Mouse (Mus musculus) layer of hippocampus, adult 2 months (tissue): ENCODE data around the gene Zmynd11. TPM values are rescaled to one million over a fixed set of nuclear protein-coding genes. Genes with fewer than 3 reads are reported as not detected.
A peak's percentile ranks its signal among the peaks of the same experiment; 100 is the strongest.

ENCODE experiments used
- DNase-seq, 2 experiments: peaks; one replicate each; pipeline ENCODE4 v3.0.0; 2022; ENCODE audit warnings: low spot score in 2 of 2
- H3K27ac ChIP-seq: fragments of 200-600 bp; 2 replicates; pipeline ENCODE4 v1.8.1; 2022
- H3K4me3 ChIP-seq: fragments of 200-600 bp; 2 replicates; pipeline ENCODE4 v1.8.1; 2022; ENCODE audit warnings: mild to moderate bottlenecking
- CTCF ChIP-seq: fragments of 200-600 bp; conservative IDR thresholded peaks from 2 replicates; pipeline ENCODE4 v1.8.1; 2022; ENCODE audit warnings: antibody characterized with exemption, mild to moderate bottlenecking, moderate library complexity
- long read RNA-seq, 2 experiments: library from polyadenylated mRNA; stranded (forward); transcript quantifications; one replicate each; pipeline ENCODE4 v2.0.0; 2021; ENCODE audit warnings: borderline mapping rate in 2 of 2
- total RNA-seq, 2 experiments: library from RNA; stranded (reverse); gene quantifications; 2 replicates each; pipeline ENCODE4 v1.2.3; 2021

Gene Zmynd11
- total RNA-seq: 100 to 1,000 TPM; 286 to 287 TPM
- long read RNA-seq, experiment 1, full-length matches to known transcripts: 33 of 146 reads
- long read RNA-seq, experiment 1, partial matches to known transcripts: 15 of 146 reads
- long read RNA-seq, experiment 1, other reads (novel, unspliced or antisense): 98 of 146 reads
- long read RNA-seq, experiment 2, full-length matches to known transcripts: 39 of 245 reads
- long read RNA-seq, experiment 2, partial matches to known transcripts: 25 of 245 reads
- long read RNA-seq, experiment 2, other reads (novel, unspliced or antisense): 181 of 245 reads

- peak; percentile 51 for TF ChIP-seq CTCF
- peak within 1 kb of the TSS; percentile 96 for H3K27ac ChIP-seq
- peak; percentile 24 to 45 for DNase-seq
- H3K4me3 ChIP-seq: peak within 1 kb of the TSS; percentile 95
Measured at GRCm38 (mm10) chr13:9764646-9765536, at the start of gene Zmynd11. TSS of gene Zmynd11 (minus strand) at chr13:9765330.

GRCm38 (mm10) chr13:9795889-9796631 is 30.9 kb upstream of the Zmynd11 start:
- no peak for DNase-seq
- TF ChIP-seq CTCF: no peak
- H3K4me3 ChIP-seq: peak overlapping the region; percentile 53
- H3K27ac ChIP-seq: no peak overlapping the region; the same call in 1 of the 2 replicates

- DNase-seq: no peak
- no peak overlapping the region for H3K27ac ChIP-seq
- no peak for TF ChIP-seq CTCF
- no peak overlapping the region for H3K4me3 ChIP-seq
Measured at GRCm38 (mm10) chr13:9786050-9786449, 20.9 kb upstream of the Zmynd11 start.

GRCm38 (mm10) chr13:9783717-9784116 is 18.6 kb upstream of the Zmynd11 start:
- no peak for TF ChIP-seq CTCF
- no peak for DNase-seq
- Histone ChIP-seq H3K4me3 (no peak overlapping the region), H3K27ac (no peak overlapping the region)

GRCm38 (mm10) chr13:9775901-9776300 is 10.8 kb upstream of the Zmynd11 start:
- no peak overlapping the region for H3K27ac ChIP-seq
- no peak for DNase-seq
- no peak for TF ChIP-seq CTCF
- H3K4me3 ChIP-seq: no peak overlapping the region

GRCm38 (mm10) chr13:9774077-9774476 is 8.9 kb upstream of the Zmynd11 start:
- H3K4me3 ChIP-seq: no peak overlapping the region
- no peak for DNase-seq
- H3K27ac ChIP-seq: no peak overlapping the region
- TF ChIP-seq CTCF: no peak

GRCm38 (mm10) chr13:9767279-9767678 is 2.1 kb upstream of the Zmynd11 start:
- H3K4me3 ChIP-seq: no peak overlapping the region
- no peak for DNase-seq
- no peak overlapping the region for H3K27ac ChIP-seq
- TF ChIP-seq CTCF: no peak

- no peak overlapping the region for H3K4me3 ChIP-seq
- H3K27ac ChIP-seq: no peak overlapping the region
- no peak for DNase-seq
- TF ChIP-seq CTCF: no peak
Measured at GRCm38 (mm10) chr13:9766497-9766896, 1.4 kb upstream of the Zmynd11 start.

GRCm38 (mm10) chr13:9765537-9765851 is 364 bp upstream of the Zmynd11 start:
- Histone ChIP-seq H3K27ac (peak overlapping the region; percentile 96; the same call in 1 of the 2 replicates), H3K4me3 (peak overlapping the region; percentile 95)
- DNase-seq: no peak
- no peak for TF ChIP-seq CTCF

- DNase-seq: peak; percentile 53 to 65
- Histone ChIP-seq H3K27ac (peak overlapping the region; percentile 96), H3K4me3 (peak overlapping the region; percentile 95)
- no peak for TF ChIP-seq CTCF
Measured at GRCm38 (mm10) chr13:9763828-9764645, 1.1 kb downstream of the Zmynd11 start.

GRCm38 (mm10) chr13:9763100-9763827 is 1.9 kb downstream of the Zmynd11 start:
- DNase-seq: peak in 1 of 2 experiments; percentile 27
- H3K27ac ChIP-seq: peak overlapping the region; percentile 96
- TF ChIP-seq CTCF: no peak
- peak overlapping the region; percentile 95 for H3K4me3 ChIP-seq

- Histone ChIP-seq H3K4me3 (no peak overlapping the region), H3K27ac (peak overlapping the region; percentile 39; the same call in 1 of the 2 replicates)
- peak in 1 of 2 experiments; percentile 26 for DNase-seq
- TF ChIP-seq CTCF: no peak
Measured at GRCm38 (mm10) chr13:9760057-9760456, 5.1 kb downstream of the Zmynd11 start.
